10 mouse cellular contexts compared by ENCODE assay signal in the genomic region with DNA sequence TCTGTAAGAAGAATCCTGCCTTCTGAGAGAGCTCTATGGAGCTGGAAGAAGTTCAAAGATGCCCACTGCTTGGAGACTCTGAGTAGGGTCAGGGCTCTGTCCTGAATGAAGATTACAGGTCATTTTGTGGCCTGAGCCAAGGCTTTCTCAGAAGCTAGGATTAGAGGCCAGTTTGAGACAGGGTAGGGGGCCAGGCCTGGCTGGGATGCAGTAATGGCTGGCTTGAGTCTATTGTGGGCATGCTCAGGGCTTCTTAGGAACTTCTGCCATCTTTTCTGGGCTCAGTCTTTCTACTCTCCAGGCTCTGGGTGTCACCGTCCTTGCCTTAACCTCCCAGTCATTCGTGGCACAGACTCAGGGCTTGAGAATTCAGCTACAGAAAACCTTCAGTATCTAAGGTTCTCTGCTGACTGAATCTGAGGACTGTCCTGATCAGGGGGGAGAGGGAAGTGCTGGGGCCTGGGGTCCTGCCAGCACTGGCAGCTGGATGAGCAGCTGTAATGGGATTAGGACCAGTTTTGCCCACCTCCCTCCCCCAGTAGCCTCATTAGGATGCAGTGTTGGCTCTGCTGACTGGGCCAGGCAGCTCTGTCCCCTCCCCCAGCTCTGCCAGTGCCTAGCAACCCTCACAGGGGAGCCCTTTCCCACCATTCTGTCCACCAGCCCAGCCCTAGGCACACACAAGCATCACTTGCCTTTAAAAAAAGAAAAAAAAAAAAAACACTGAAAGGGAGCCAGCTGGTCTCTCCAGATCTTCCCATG. TPM values are rescaled to one million over a fixed set of nuclear protein-coding genes. Genes with fewer than 3 reads are reported as not detected.
A peak's percentile ranks its signal among the peaks of the same experiment; 100 is the strongest.
DNase-seq lines count a peak whose midpoint lies in the region; ATAC-seq lines count a peak whose summit lies in the region.
"Had no signal": no experiment of that assay in that cellular context is flagged by ENCODE, and none has a peak within 500 bp of the region (broad histone marks: within the 10 kb centered on the region; RNA-seq: fewer than 3 reads in every experiment).

No protein-coding gene starts in this region.

- H3K36me3 ChIP-seq in heart, embryonic 11.5 days (ENCODE audit: control insufficient read depth, insufficient read depth, low read length) = no peaks in the 10 kb centered on the region
- no peaks in the 10 kb centered on the region for H3K36me3 ChIP-seq in forebrain, embryonic 11.5 days (ENCODE audit: control insufficient read depth, insufficient read depth, low read length)

- H3K27ac ChIP-seq in heart, embryonic 11.5 days (ENCODE audit: low read depth, low read length) = no peak overlapping the region
- H3K27ac ChIP-seq in forebrain, embryonic 11.5 days (ENCODE audit: low read depth, low read length) = peak overlapping the region; percentile 73; the same call in 1 of the 2 replicates
- H3K27ac ChIP-seq: macrophage had no signal

- no peaks in the 10 kb centered on the region for H3K9me3 ChIP-seq in heart, embryonic 11.5 days (replicated peaks; ENCODE audit: control insufficient read depth, low read length)
- H3K9me3 ChIP-seq in forebrain, embryonic 11.5 days (ENCODE audit: control insufficient read depth, low read length) = no peaks in the 10 kb centered on the region

- no peak overlapping the region for H3K4me3 ChIP-seq in heart, embryonic 11.5 days (ENCODE audit: low read depth, low read length)
- H3K4me3 ChIP-seq in forebrain, embryonic 11.5 days (ENCODE audit: low read depth, low read length) = no peak overlapping the region

- no peaks in the 10 kb centered on the region for H3K4me1 ChIP-seq in heart, embryonic 11.5 days (ENCODE audit: control insufficient read depth, insufficient read depth, low read length)
- H3K4me1 ChIP-seq in forebrain, embryonic 11.5 days (replicated peaks; ENCODE audit: control insufficient read depth, insufficient read depth, low read length) = peaks cover 11% of the 10 kb centered on the region; the same call in 1 of the 2 replicates

- H3K27me3 ChIP-seq in heart, embryonic 11.5 days (ENCODE audit: control insufficient read depth, insufficient read depth, low read length) = 0 out of 2 replicates have a peak, but pooled peaks cover 14% of the 10 kb centered on the region
- H3K27me3 ChIP-seq in forebrain, embryonic 11.5 days (ENCODE audit: control insufficient read depth, insufficient read depth, low read length) = peaks cover 4% of the 10 kb centered on the region

- ATAC-seq in heart, embryonic 11.5 days (replicated peaks; ENCODE audit: insufficient number of reproducible peaks, low FRiP score, low TSS enrichment) = no peak
- ATAC-seq in forebrain, embryonic 11.5 days (replicated peaks; ENCODE audit: low FRiP score) = peak; percentile 96

- 22% methylated on average over 2 of the region's 2 CpGs for WGBS in heart, embryonic 11.5 days (ENCODE audit: insufficient replicate concordance)
- WGBS in forebrain, embryonic 11.5 days = 0% methylated on average over 2 of the region's 2 CpGs

- H3K9ac ChIP-seq in heart, embryonic 11.5 days (ENCODE audit: low read depth, low read length) = no peak overlapping the region
- H3K9ac ChIP-seq in forebrain, embryonic 11.5 days (ENCODE audit: low read length) = peak overlapping the region; percentile 37; the same call in 1 of the 2 replicates

- H3K4me2 ChIP-seq in heart, embryonic 11.5 days = no peak overlapping the region
- no peak overlapping the region for H3K4me2 ChIP-seq in forebrain, embryonic 11.5 days (ENCODE audit: low read depth, low read length, severe bottlenecking)

- peak; percentile 95 for DNase-seq in heart, adult 11 months
- DNase-seq in forebrain, embryonic 11.5 days (ENCODE audit: low spot score) = peak; percentile 84
- DNase-seq in layer of hippocampus, postnatal 14 days (ENCODE audit: low spot score in 2 of 2) = peak; percentile 67 to 85
- DNase-seq in retina, postnatal 1 day = peak; percentile 83
- no peak for DNase-seq in urinary bladder, postnatal 36 days (ENCODE audit: low spot score in 2 of 2)
- no peak for DNase-seq in thymus, postnatal 10 days (ENCODE audit: low spot score in 2 of 2)
- DNase-seq in kidney, adult 18-20 months = no peak

RNA-seq across cellular contexts. Expression of gene Adcyap1r1, which starts 7.7 kb away (rescaled TPM):
- polyA plus RNA-seq in heart, embryonic 11.5 days (2014; fragmentation: Nextera tagmentation; extraction: Ambion mirVana) = 2.6 and 3.1 TPM in 2 replicates
- 7.9 and 8.9 TPM in 2 replicates for polyA plus RNA-seq in forebrain, embryonic 11.5 days (2014; fragmentation: Nextera tagmentation; extraction: Ambion mirVana)
- 100 to 1,000 TPM; 134 TPM for total RNA-seq in layer of hippocampus, postnatal 14 days (2021)
- total RNA-seq: CH12.LX had no signal
- polyA plus RNA-seq: macrophage had no signal

Comparison
In these comparisons a context has a peak if more than half of its experiments do, and no peak if none do; other contexts are left out.
1. DNase-seq: peak in heart, adult 11 months (single experiment), forebrain, embryonic 11.5 days (single experiment), layer of hippocampus, postnatal 14 days (2 of 2) and retina, postnatal 1 day (single experiment); none in urinary bladder, postnatal 36 days (0 of 2), thymus, postnatal 10 days (0 of 2) and kidney, adult 18-20 months (single experiment).